In the genomic region with DNA sequence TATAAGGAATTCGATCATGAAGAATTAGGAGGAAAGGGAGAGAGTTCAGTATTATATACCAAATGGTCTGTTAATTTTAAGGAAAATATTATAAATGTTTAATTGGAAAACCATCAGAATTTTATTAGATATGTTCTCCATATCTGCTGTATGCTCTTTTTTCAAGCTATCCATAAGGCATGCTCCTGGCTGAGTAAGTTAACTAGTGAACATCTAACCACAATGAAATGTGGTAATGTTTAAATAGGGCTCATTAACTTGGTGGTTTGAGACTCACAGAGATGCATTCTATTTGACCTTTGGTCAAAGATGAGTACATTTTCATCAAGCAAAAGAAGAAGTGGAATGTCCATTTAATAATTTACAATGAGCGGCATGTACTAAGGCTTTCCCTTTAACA, we compare ENCODE assay signal across 16 mouse cellular contexts.
"Had no signal": no experiment of that assay in that cellular context is flagged by ENCODE, and none has a peak within 500 bp of the region (broad histone marks: within the 10 kb centered on the region; RNA-seq: fewer than 3 reads in every experiment).

No protein-coding gene starts in this region.

- H3K9me3 ChIP-seq: neural tube, embryonic 13.5 days; neural tube, embryonic 15.5 days; stomach, embryonic 15.5 days had no signal

- H3K27ac ChIP-seq: neural tube, embryonic 13.5 days; neural tube, embryonic 15.5 days; stomach, embryonic 15.5 days; stomach, postnatal 0 days had no signal

- H3K36me3 ChIP-seq: neural tube, embryonic 13.5 days; neural tube, embryonic 15.5 days; stomach, embryonic 15.5 days had no signal

- DNase-seq: retina, postnatal 1 day; right cerebral cortex, adult 18-20 months; right cerebral cortex, postnatal 14 days; right cerebral cortex, postnatal 25 days; right cerebral cortex, postnatal 4 days; spleen, adult 18-20 months; thymus, adult 18-20 months; thymus, adult 2 months; thymus, postnatal 14 days; thymus, postnatal 25 days; thymus, postnatal 36 days; thymus, postnatal 4 days had no signal

- H3K27me3 ChIP-seq: neural tube, embryonic 13.5 days; neural tube, embryonic 15.5 days; stomach, embryonic 15.5 days had no signal

- H3K4me2 ChIP-seq: neural tube, embryonic 13.5 days; neural tube, embryonic 15.5 days; stomach, embryonic 15.5 days had no signal

- H3K4me3 ChIP-seq: neural tube, embryonic 13.5 days; neural tube, embryonic 15.5 days; stomach, embryonic 15.5 days had no signal

- H3K9ac ChIP-seq: neural tube, embryonic 13.5 days; neural tube, embryonic 15.5 days; stomach, embryonic 15.5 days had no signal

- H3K4me1 ChIP-seq: neural tube, embryonic 13.5 days; neural tube, embryonic 15.5 days; stomach, embryonic 15.5 days had no signal
